Mouse (Mus musculus) E14TG2a.4 (cell line): ENCODE results near the gene Ubqln1.

Experiments
- CTCF ChIP-seq: conservative IDR thresholded peaks from 2 replicates; pipeline ENCODE4 v1.5.1; 2014; ENCODE audit warnings: low read length
- NANOG ChIP-seq: IDR thresholded peaks from 2 replicates; pipeline ENCODE4 v1.6.1; 2014; ENCODE audit warnings: borderline replicate concordance, low read length, mixed read lengths
- POU5F1 ChIP-seq: IDR thresholded peaks from 2 replicates; pipeline ENCODE4 v1.6.1; 2014; ENCODE audit warnings: low read length, borderline replicate concordance

- TF ChIP-seq CTCF (no peak), POU5F1 (no peak), NANOG (no peak)
These were observed 87.1 kb downstream of the Ubqln1 start, which contains the start of gene Hnrnpa0 for GRCm38 (mm10) chr13:58128396-58128767.
